Mouse (Mus musculus) brain, embryonic 18.5 days (tissue): Measurements from ENCODE around the gene Vmn2r101.

Experiments used
- DNase-seq: peaks from one replicate; pipeline ENCODE4 v3.0.0-alpha.2; 2012; ENCODE audit warnings: low read depth, low spot score

Vmn2r101 gene

DNA sequence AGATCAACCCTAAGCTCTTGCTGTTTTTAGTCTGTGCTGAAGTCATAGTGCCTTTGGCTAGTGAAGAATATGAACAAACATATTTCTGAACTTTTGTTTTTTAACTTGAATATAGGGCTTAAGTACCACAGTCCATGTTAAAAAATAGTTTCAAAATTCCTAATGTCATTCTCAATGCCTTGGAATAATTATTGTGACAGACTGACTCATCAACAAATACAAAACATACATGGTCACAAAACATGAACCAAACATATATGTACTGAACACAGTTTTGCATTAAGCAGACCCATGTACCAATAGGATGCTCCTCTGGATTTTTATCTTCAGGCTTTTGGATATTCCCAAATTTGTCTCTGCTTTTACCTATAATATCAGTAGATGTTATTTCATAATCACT, at the start of gene Vmn2r101:
TSS of gene Vmn2r101 (plus strand) at position 301 of the 400 bp plus-strand sequence.
- DNase-seq = no peak

DNA sequence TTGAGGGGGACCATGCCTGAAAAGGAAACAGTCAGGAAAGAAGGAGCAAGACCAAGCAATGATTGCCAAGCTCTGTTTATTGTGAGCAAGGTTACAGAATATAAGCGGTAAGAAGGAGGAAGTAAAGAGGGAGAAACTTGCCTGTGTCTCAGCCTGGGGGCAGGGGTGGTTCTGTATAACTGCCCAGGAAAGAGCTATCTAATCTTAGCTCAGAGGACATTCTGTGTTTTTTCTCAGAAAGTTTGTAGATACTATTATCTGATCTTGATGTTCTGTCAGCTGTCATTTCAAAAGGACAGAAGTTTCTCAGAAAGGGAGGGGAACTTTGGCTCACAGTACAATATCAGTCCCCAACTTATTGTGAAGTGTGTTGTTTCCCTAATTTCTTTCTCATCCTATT, 52.3 kb downstream of the Vmn2r101 start:
- DNase-seq = no peak

DNA sequence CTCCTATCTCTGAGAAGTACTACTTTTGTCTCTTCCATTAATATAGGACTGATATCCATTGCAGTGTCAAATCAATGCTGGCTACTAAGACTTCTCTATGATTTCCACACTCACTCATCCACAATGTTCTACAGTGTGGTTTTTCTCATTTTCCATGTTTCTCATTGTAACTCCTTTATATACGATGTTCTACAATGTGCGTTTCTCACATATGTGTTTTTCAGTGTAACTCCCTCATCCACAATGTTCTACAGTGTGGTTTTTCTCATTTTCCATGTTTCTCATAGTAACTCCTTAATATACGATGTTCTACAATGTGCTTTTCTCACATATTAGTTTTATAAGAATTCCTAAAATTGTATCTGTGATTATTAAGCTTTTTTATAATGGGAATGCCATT, 81.4 kb downstream of the Vmn2r101 start:
- no peak for DNase-seq

DNA sequence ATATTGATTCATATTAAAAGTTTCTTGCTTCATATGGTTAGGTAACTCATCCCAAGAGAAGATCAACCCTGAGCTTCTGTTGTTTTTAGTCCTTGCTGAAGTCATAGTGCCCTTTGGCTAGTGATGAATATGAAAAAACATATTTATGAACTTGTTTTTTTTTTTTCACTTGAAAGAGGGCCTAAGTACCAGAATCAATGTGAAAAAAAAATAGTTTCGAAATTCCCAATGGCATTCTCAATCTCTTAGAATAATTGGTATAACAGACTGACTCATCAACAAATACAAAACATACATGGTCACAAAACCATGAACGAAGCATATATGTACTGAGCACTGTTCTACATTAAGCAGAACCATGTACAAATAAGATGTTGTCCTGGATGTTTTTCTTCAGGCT, 83.0 kb downstream of the Vmn2r101 start, which contains the start of gene Vmn2r102:
TSS of gene Vmn2r102 (plus strand) at position 301 of the 400 bp plus-strand sequence.
- DNase-seq = no peak
